Mouse (Mus musculus) mouse trophoblast stem cell (cell line): ENCODE data around the gene Kpna3.
"Not testable (repeated sequence)": the region's sequence is repeated elsewhere in the genome, so short reads cannot be mapped to it uniquely, and the experiment has no call there.

ENCODE experiments used
- in situ Hi-C, 2 experiments: fragments of 300-500 bp; cut with MseI, MboI; formaldehyde crosslinking; loops; 2 replicates in 1 of 2; 3 replicates in 1 of 2; pipeline ENCODE4 v1.15.1; 2025

The Kpna3 gene

DNA sequence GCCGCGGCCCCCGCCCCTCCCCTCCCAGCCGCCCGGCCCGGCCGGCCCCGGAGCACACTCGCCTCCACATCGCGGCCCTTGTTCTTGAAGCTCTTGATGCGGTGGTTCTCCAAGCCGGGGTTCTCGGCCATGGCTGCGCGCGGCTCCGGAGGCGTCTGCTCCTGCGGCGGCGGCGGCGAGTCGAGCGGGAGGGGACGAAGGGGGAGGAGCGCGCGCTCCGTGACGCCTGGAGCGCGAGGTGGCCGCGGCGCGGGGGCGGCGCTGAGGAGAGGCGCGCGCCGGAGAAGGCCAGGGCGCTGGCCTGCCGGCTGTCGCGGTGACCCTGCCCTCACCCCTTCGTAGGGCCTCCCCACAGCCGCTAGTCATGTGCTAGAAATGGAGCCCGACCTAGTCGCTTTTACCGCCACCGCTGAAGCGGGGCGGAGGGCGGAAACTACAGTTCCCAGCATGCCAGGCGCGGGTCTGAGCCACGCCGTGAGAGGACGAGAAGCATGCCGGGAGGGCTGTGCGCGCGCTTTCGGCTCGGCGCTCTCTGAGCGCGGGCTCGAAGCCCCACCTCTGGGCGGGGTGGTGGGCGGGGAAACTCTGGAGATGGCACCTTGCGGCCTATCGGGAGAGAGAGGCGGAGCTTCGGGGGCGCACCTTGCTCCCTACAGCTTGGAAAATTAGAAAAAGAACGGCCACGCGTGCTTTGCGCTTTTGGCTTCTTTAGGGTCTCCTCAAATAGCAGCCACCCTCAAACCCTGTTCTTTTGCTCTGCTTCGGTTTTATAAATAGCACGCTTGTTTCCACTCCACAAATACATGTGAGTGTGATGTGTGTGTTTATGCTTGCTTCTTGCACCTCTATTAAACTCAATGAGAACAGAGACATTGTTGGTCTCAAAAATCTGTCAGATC lies at the start of gene Kpna3:
TSS of gene Kpna3 (minus strand) at position 214 of the 899 bp plus-strand sequence.
- in situ Hi-C loops: no loop called here

DNA sequence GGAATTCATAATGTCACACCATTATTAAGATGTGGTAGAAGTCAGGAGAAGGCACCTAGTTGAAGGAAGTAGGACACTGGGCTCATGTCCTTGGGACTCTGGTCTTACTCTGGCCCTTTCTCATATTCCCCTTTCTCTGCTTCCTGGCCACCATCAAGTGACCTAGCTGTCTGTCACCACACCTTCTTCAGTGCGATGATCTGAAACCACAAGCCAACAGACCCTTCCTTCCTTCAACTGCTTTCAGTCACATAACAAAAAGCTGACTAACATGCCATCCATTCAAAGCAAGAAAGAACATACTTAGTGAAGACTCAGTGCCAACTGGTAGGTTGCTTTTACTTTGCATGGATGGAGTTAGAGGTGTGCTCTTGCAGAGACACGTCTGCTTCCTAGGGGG lies 20.7 kb upstream of the Kpna3 start:
- in situ Hi-C loops: no loop called here

DNA sequence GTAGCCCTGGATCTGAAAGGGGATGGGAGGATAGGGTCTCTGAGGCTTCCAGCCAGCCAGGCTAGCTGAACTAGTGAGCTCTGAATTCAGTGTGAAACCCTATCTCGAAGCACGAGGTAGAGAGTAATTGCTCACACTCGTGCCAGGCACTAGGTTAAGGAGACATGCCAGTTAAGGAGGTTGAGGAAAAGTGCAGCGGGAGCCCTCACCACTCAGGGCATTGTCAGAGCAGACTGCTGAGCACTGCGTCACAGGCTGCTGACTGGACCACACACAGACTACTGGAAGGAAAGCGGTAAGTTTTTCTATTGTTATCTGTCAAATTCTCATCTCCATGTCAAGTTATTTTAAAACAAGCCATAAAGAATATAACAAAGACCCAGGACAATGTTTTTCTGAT lies 17.8 kb upstream of the Kpna3 start:
- in situ Hi-C loops: no loop called here

DNA sequence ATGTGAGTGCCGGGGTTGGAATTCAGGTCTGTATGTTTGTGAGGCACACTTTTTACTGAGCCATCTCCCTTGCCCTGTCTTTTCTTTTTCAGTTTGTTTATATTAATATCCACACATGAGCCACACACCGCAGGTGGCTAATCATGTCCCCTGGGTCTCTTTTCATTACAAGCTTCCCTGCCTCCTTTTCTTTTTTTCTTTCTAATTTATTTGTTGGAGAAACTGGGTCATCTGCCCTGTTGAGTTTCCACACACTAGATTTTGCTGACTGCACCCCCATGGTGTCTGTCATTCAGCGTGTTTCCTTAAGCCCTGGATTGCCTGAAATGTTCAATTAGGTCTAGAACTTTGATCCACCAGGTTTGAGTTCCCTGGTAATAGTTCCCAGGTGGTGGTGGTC lies 15.9 kb upstream of the Kpna3 start:
- in situ Hi-C loops: no loop called here

DNA sequence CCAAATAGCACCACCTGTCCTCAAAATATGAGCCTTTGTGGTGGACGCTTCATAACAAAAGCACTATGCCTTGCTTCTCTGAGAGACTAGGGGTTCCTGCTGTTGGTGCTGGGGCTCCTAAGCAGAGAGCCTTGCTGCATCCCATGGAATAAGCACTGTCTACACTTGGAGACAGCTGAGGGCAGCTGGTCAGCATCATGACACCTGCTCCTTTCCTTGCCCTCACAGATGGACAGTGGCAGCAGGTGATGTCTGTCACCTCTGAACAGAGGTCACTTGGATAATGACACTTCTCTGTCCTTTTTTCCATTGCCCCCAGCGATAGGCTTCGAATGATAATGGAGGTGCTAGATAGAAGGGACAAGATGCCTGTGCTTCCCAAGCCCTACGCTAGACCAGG lies 13.4 kb upstream of the Kpna3 start:
- in situ Hi-C loops: no loop called here

DNA sequence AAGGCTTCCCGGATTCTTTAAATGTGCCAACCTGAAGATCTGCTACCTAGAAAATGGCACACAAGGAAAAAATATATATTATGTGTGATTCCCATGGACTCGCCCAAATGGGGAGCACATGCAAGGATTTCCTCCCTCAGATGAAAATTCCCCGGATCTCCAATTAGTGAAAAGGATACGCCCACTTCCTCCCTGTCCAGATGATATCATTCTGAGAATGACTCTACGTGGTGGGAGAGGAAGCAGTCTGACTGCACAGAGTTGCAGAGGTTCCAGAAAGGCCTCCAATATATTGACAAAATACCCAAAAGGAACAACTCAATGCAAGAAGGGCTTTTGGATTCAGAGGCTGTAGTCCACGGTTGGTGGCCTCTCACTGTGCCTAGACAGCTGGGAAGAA lies 12.8 kb upstream of the Kpna3 start:
- in situ Hi-C loops: no loop called here

DNA sequence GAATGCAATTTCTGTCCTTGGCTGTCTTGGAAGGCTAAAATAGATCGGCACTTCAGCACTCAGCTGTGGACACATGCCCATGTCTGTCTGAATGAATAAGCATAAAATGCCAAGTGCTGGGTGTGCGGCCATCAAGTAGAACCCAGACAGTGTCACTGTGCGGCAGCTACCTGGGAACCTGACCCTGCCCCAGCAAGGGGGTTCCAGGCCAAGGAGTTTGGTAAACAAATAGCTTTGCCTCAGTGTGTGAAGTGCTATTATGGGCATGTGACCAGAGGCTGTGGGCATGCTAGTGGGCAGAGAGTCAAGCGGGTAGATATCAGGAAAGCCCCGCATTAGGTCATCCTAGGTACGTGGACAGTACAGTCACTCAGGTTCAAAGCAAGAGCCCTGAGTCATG lies 8.1 kb upstream of the Kpna3 start:
- in situ Hi-C loops: no loop called here

DNA sequence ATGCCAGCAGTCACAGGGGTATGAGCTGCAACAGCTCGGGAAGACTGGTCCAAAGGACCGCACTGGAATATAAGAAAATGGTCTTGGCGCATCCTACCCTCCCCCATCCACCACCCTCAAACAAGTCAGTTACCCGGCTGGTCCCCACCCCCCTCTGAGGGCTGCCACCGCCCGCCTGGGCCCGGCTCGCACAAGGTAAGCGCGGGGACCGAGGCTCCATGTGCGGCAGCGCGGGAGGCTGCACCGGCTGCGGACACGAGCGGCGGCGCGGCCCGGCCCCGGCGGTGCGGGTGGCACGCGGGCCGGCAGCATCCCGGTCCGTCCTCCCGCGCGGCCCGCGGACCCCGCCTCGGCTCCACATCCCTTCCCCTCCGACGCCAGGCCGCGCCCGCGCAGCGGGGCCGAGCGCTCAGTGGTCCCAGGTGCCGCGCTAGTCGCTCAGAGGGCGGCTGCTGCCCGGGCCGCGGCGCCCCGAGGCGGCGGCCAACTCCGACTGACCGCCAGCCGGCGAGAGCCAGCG lies 473 bp downstream of the Kpna3 start:
- in situ Hi-C loops: no loop called here

DNA sequence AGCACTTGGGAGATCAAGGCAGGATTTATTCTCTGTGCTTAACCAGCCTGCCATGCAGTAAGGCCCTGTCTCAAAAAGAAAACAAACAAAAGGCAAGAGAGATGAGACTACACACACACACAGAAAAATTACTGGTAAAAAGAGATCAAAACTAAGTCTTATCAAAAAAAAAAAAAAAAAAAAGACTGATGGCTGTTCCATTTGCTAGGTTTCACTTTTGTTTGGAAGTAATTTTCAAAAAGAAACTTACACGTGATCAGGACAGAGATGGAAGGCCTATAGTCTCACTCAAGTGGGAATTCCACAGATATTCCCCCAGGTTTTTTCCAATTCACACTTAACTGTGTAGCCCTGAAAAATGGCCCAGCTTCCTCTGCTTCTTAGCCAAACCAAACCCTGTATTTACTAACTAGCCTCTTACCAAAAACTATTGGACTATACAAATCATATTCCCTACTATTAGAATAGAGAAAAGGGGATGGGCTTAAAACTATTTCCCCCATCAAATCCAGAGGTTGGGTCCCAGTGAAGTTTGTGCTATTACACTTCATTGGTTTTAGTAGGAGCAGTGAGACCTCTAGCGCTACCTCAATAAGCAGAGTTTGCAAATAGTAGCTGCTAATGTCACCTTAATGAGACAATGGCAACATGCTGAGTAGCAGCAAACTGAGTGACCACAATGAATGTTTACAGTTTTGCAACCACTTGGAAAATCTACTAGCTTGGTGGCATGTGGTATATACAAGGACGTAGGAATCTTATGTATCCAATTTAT lies 1.3 kb downstream of the Kpna3 start:
- in situ Hi-C loops: no loop called here

DNA sequence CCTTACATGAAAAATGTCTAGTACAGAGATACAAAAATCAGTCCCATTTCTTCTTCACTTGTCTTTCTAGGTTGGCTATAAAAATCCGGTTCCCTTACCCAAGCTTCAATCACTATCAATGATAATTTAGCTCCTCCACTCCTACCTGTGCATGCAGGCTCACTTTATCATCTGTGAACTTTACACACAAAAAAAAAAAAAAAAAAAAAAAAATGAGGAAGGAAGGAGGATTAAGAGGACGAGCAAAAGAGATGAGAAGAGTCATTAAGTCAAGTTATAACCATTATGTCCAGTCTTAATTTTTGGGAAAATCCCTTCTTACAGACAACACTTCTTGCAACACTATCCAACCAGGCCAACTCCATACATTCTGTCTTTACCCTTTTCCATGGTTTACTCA lies 2.8 kb downstream of the Kpna3 start:
- in situ Hi-C loops: no loop called here

DNA sequence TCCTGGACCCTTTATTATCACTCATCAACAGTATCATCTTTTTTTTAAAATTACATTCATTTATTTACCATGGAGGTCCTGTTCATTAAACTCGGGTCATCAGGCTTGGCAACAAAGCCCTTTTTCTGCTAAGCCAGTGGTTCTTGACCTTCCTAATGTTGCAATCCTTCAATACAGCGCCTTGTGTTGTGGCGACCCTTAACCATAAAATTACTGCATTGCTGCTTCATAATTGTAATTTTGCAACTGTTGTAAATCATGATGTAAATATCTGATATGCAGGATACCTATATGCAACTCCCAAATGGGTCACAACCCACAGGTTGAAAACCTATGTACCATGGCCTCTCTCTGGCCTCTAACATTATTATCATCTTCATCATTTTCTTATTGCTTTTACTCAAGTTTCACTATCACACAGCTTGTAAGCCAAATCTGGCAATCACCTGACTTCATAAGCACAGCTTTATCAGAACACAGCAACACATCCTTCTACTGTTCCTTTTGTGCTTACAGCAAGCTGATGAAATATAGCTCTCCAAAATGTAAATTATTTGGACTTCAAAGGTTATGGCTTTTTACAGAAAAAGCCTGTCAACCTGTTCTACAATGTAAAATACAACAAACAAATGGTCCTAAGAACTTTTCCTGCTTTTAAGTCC lies 11.4 kb downstream of the Kpna3 start:
- in situ Hi-C loops: no loop called here

DNA sequence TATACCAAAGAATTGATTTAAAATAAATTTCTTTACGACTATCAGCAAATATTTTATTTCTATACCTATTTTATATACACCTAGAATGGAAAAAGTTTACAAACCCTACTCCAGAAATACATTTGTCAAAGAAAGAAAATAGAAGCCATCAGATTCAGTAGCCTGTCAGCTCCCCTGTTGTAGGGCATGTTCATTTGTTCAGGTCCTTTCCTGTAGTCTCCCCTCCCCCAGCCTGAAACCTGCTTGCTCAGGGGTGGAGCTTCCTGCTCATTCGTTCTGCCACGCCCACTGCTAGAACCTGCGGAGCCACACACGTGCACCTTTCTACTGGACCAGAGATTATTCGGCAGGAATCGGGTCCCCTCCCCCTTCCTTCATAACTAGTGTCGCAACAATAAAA lies 12.6 kb downstream of the Kpna3 start:
- in situ Hi-C loops: not testable (repeated sequence)

DNA sequence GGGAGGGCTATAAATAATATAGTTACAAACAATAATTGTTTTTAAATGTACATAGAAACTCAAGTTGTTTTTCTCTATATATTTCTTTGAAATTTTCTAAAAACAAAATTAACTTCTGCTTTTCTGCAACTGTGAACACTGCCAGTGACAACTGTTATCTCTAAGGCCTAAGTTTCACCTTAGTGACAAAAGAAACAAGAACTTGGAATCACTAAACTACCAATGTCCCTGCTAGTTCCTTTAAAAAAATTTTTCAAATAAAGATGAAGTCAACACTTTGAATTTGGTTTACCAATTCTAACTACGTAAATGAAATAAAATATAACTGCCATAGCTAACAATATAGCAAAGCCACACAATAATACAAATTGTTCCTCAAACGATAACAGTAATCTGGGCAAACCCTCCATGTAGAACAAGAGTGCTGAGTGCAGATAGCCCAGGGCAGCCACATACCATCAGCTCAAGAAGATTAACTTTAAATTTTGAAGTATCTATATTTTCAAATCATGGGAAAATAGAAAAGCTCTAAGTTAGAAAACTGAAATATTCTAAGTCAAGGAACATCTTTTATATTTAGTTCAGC lies 14.5 kb downstream of the Kpna3 start:
- in situ Hi-C loops: no loop called here

DNA sequence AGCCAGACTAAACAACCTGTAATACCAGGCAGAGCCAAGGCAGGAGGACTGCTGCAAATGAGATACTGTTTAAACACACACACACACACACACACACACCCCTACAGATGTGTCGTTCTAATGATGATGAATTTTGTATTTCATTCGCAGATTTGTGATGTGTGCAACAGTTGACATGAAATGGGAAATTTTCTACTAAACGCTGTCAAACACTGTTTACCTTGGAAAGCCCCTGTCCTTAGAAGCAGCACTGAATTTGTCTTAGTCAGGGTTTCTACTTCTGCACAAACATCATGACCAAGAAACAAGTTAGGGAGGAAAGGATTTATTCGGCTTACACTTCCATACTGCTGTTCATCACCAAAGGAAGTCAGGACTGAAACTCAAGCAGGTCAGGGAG lies 24.0 kb downstream of the Kpna3 start:
- in situ Hi-C loops: no loop called here

DNA sequence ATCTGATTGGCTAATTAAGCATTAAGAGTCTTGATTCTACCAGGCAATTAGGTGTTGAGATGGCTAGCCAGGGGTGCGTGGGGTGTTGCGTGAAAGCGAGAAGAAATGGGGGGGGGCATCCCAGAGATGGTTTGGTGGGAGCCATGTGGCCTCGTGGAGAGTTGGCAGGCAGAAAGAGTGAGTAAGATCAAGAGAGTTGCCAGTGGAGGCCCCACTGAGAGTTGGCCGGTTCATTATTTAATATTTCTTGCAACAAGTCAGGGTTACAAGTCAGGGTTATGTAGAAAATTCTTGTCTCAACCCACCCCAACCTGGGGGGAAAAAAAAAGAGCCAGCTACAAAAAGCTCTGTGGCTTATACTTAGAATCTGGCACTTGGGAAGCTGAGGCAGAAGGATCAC lies 24.4 kb downstream of the Kpna3 start:
- in situ Hi-C loops: no loop called here

DNA sequence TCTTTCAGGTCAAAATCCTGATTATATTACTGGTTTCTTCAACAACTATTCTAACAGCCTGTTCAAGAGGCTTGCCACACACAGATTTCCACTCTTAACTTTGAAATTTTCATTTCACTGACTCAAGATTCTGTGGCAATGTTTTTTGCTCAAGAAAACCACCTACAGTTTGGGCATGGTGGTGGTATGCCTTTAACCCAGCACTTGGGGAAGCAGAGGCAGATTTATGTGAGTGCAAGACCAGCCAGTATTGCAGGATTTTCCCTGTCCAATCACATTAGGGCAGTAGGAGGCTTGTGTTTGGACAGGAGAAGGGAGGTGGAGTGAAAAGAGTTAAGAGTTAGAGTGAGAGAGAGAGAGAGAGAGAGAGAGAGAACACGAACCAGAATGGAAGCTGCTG lies 24.9 kb downstream of the Kpna3 start:
- in situ Hi-C loops: no loop called here

DNA sequence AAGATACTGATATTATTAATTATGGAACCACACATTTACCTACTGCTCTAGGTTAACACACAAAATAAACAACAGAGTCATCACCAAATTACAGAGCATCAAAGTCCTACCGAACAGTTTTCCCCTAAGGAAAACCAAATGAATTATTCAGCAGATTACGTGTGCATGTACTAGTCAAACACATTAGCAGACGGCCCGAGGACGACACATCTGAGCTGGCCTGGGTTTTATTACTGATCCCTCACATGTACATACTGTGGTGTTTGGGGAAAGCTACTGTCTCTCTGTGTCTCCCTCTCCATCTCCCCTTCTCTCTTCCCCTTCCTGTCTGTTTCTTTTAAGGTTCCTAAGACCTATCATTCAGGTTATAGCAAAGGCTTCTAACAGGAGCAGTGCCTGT lies 25.5 kb downstream of the Kpna3 start:
- in situ Hi-C loops: no loop called here

DNA sequence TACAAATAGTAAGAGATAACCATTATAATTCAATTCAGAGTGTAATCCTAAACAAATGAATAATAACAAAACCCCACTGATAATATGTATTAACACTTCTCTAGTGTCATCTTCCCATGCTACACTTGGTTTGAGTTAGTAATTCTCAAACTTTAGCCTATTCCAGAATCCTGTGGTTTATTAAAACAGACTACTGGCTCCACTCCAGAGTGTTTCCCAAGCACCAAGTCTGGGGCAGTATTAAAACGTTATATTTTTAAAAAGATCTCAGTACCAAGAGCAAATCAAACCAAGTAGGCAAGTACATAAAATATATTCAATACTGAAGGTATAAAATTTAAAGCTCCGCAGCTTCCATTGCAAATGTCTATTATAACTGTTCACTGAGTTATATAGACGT lies 26.0 kb downstream of the Kpna3 start:
- in situ Hi-C loops: no loop called here

DNA sequence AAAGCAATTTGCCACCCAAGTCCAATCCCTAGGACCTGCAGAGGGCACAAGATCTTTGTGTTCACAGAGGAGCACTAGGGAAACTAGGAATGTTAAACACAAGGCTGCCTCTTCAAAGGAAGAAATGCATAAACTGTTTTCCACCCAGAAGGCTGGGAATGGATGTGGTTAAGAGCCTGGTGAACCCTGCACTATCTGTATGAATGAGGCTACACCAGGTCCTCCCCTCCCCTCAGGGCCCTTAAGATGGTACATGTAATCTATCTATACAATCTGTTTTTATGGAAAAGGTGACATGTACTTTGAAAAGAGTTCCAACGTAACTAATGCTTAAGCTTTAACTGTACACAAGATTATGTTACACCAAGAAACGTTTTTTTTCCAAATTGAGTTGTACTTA lies 29.7 kb downstream of the Kpna3 start:
- in situ Hi-C loops: no loop called here

DNA sequence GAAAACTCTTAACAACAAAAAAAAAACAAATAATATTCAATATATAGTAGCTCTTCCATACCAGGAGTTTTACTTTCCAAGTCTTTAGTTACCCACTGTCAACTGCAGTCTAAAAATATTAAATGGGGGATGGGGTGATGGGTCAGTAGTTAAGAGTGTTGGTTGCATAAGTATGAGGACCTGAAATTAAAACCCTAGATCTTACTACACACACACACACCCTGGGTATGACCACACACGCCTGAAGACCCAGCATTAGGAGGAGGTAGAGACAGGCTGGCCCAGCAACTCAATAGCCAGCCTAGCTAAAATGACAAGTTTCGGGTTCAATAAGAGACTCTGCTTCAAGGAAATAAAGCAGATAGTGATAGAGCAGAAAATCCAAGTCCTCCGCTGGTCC lies 32.6 kb downstream of the Kpna3 start:
- in situ Hi-C loops: no loop called here

DNA sequence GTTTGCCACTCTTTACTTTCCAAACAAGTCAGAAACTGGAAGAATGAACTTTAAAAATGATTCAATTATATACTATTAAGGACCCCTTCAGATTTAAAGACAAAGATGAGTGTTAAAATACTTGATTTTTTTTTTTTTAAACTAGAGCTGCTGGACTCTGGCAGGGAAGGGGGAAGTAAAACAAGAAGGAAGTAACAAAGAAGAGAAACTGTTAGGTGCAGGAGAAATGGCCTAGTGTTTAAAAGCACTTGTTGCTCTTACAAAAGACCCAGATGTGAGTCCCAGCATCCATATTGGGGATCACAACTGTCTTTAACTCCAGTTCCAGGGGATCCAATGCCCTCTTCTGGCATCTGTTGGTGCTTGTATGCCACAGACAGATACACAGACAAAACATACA lies 33.9 kb downstream of the Kpna3 start:
- in situ Hi-C loops: no loop called here

DNA sequence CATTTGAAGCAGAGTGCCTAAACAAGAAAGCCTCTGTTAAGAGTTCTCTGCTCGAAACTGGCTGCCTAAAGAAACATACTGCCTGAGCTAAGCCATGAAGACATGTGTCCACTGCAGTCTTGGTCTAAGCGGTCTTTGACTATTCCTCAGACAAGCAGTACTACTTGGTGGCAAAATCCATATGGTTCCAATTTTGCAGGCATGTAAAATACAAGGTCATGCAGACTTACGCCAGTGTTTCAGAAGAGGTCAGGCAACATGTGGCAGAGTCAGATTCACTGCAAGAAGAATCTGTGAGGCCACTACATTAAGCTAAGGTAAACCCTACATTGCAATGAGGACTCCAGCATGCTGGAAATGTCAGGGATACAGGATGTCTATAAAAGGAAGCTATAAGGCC lies 34.7 kb downstream of the Kpna3 start:
- in situ Hi-C loops: no loop called here
